Comparison of ENCODE assay signal across 11 mouse cellular contexts in the genomic region with DNA sequence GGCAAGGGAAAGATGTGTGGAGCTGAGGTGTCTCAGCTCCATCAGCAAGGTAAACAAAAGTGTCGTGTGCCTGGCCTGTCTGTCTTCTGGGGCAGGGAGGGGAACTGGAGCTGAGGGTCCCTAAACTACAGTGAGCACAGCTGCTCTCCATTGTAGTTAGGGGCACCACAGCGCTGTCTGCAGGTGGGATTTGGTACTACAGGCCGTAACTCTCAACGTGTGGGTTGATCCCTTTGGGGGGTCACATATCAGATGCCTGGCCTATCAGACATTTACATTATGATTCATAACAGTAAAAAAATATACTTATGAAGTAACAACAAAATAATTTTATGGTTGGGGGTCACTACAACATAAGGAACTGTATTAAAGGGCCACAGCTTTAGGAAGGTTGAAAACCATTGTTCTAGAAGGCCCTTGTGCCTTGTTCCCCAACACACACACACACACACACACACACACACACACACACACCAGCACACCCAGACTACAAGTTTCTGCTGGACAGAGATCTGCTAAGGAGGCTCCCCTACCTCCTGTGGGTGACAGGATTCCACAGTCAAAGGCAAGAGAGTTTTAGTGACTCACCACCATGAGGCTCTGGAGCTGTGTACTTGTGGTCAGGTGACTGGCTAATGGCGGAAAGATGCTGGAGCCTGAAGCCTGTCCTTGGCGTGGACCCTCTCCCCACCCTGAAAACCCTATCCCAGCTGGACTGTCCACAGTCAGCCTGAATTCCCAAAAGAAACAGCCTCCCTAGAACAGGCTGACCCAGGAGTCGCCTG. TPM values are rescaled to one million over a fixed set of nuclear protein-coding genes. Genes with fewer than 3 reads are reported as not detected.
DNase-seq lines count a peak whose midpoint lies in the region; TF ChIP-seq lines count a peak whose summit lies in the region.
"Had no signal": no experiment of that assay in that cellular context is flagged by ENCODE, and none has a peak within 500 bp of the region (broad histone marks: within the 10 kb centered on the region; RNA-seq: fewer than 3 reads in every experiment).

No protein-coding gene starts in this region.

- WGBS in kidney, adult 2 months: 78% methylated on average over 7 of the region's 7 CpGs

- no peak for TF ChIP-seq POLR2A in kidney, adult 2 months (IDR thresholded peaks at IDR 0.05; ENCODE audit: low read depth, low read length)

- no peaks in the 10 kb centered on the region for H3K27me3 ChIP-seq in kidney, adult 2 months (replicated peaks; ENCODE audit: control insufficient read depth, insufficient read depth, low read length)

- peak; percentile 49 for TF ChIP-seq CTCF in kidney, adult 2 months (conservative IDR thresholded peaks at IDR 0.05; ENCODE audit: insufficient read depth, insufficient read length, low read depth, low read length)

- H3K27ac ChIP-seq in kidney, adult 2 months (ENCODE audit: insufficient read depth, low read depth, low read length): no peak overlapping the region
- H3K27ac ChIP-seq: midbrain, embryonic 13.5 days had no signal

- no peak overlapping the region for H3K4me3 ChIP-seq in kidney, adult 2 months (ENCODE audit: insufficient read depth, low read depth, low read length)
- H3K4me3 ChIP-seq: embryonic facial prominence, embryonic 12.5 days; midbrain, embryonic 13.5 days had no signal

- no peaks in the 10 kb centered on the region for H3K36me3 ChIP-seq in kidney, adult 2 months (ENCODE audit: control insufficient read depth, insufficient read depth, low read length)
- H3K36me3 ChIP-seq: embryonic facial prominence, embryonic 12.5 days; midbrain, embryonic 13.5 days had no signal

- H3K4me1 ChIP-seq in kidney, adult 2 months (ENCODE audit: control insufficient read depth, insufficient read depth, low read length): 0 out of 2 replicates have a peak, but pooled peaks cover 8% of the 10 kb centered on the region

- DNase-seq in kidney, adult 2 months: no peak
- no peak for DNase-seq in kidney, postnatal 10 days
- DNase-seq in 3134 (ENCODE audit: extremely low read depth, insufficient read length, low spot score): peak; percentile 62
- DNase-seq in B cell, adult 2 months: peak; percentile 43 to 45
- DNase-seq in fibroblast of lung, adult 2 months (ENCODE audit: low read depth): peak; percentile 54
- DNase-seq in urinary bladder, postnatal 14 days (ENCODE audit: low spot score): no peak
- no peak for DNase-seq in cerebellum, adult 8-10 months
- DNase-seq in gastrocnemius, adult 18-20 months (ENCODE audit: low spot score): no peak
- DNase-seq: gastrocnemius, postnatal 14 days had no signal

RNA-seq across cellular contexts. Expression of a gene that starts 7.4 kb away (rescaled TPM):
- 8.1 and 10.4 TPM in 2 replicates for polyA plus RNA-seq in kidney, adult 2 months (2012; rRNA removed)
- 1,000 to 10,000 TPM in 1 of 2 experiments, 100 to 1,000 TPM in 1; 975 to 1,075 TPM for total RNA-seq in gastrocnemius, adult 18-20 months (2021)

RNA-seq across cellular contexts. Expression of a gene that starts 17.2 kb away (rescaled TPM):
- 27.7 and 27.8 TPM in 2 replicates for polyA plus RNA-seq in kidney, adult 2 months (2012; rRNA removed)
- total RNA-seq in gastrocnemius, adult 18-20 months (2021): 10 to 100 TPM; 21.6 to 22.7 TPM

RNA-seq across cellular contexts. Expression of a gene that starts 38.7 kb away (rescaled TPM):
- 8.9 and 9.6 TPM in 2 replicates for polyA plus RNA-seq in kidney, adult 2 months (2012; rRNA removed)
- 10 to 100 TPM in 1 of 2 experiments, 1 to 10 TPM in 1; 7.7 to 11.0 TPM for total RNA-seq in gastrocnemius, adult 18-20 months (2021)

RNA-seq across cellular contexts. Expression of a gene that starts 47.4 kb away (rescaled TPM):
- polyA plus RNA-seq in kidney, adult 2 months (2012; rRNA removed): 85.3 and 90.6 TPM in 2 replicates
- total RNA-seq in gastrocnemius, adult 18-20 months (2021): 10 to 100 TPM; 44.7 to 49.5 TPM

RNA-seq across cellular contexts. Expression of a gene that starts 51.3 kb away (rescaled TPM):
- polyA plus RNA-seq in kidney, adult 2 months (2012; rRNA removed): 10.7 and 12.1 TPM in 2 replicates
- total RNA-seq in gastrocnemius, adult 18-20 months (2021): under 1 TPM; 0.59 to 0.90 TPM

Comparison
In these comparisons a context has a peak if more than half of its experiments do, and no peak if none do; other contexts are left out.
1. DNase-seq: peak in 3134 (single experiment), B cell, adult 2 months (2 of 2) and fibroblast of lung, adult 2 months (single experiment); none in kidney, adult 2 months (single experiment), kidney, postnatal 10 days (single experiment), urinary bladder, postnatal 14 days (single experiment), cerebellum, adult 8-10 months (single experiment) and gastrocnemius, adult 18-20 months (single experiment).